Mouse (Mus musculus) brain, embryonic 14.5 days (tissue): ENCODE measurements around the gene Zfp362.

ENCODE experiments used
- CTCF ChIP-seq: fragments of 200-500 bp; IDR thresholded peaks from 2 replicates; pipeline ENCODE4 v1.5.1; 2012; ENCODE audit warnings: inconsistent platforms, mild to moderate bottlenecking, moderate library complexity, borderline replicate concordance; ENCODE audit not compliant: insufficient read depth, insufficient read length; ENCODE audit errors: extremely low read depth
- POLR2A ChIP-seq: fragments of 200-500 bp; IDR thresholded peaks from 2 replicates; pipeline ENCODE4 v1.6.1; 2012; ENCODE audit warnings: mild to moderate bottlenecking, inconsistent platforms, borderline replicate concordance; ENCODE audit not compliant: poor library complexity, insufficient read depth, insufficient read length, severe bottlenecking; ENCODE audit errors: extremely low read depth

- no peak for TF ChIP-seq CTCF
- no peak for TF ChIP-seq POLR2A
Observed at GRCm38 (mm10) chr4:128742379-128742970, 63.4 kb downstream of the Zfp362 start.
